Mouse (Mus musculus) lung, embryonic 14.5 days (tissue): ENCODE data around the gene Slk. TPM values are rescaled to one million over a fixed set of nuclear protein-coding genes. Genes with fewer than 3 reads are reported as not detected.

Source experiments
- ATAC-seq: fragments of 200-750 bp; cut with Nextera tagmentation; 2 replicates; pipeline ENCODE4 v1.8.0; 2017; ENCODE audit warnings: mild to moderate bottlenecking, moderate TSS enrichment, moderate library complexity; ENCODE audit not compliant: insufficient read depth
- DNase-seq: peaks from one replicate; pipeline ENCODE4 v3.0.0-alpha.2; 2015
- H3K27ac ChIP-seq: fragments of 300-500 bp; sonication (generic); 2 replicates; pipeline ENCODE4 v1.5.1; 2014; ENCODE audit warnings: low read depth, mild to moderate bottlenecking, moderate library complexity
- H3K27me3 ChIP-seq: fragments of 300-500 bp; sonication (generic); 2 replicates; pipeline ENCODE4 v1.6.1; 2014; ENCODE audit warnings: low read length, control low read depth; ENCODE audit not compliant: insufficient read depth
- H3K36me3 ChIP-seq: fragments of 300-500 bp; sonication (generic); 2 replicates; pipeline ENCODE4 v1.6.1; 2014; ENCODE audit warnings: control low read depth; ENCODE audit not compliant: insufficient read depth
- H3K4me1 ChIP-seq: fragments of 300-500 bp; sonication (generic); 2 replicates; pipeline ENCODE4 v1.6.1; 2014; ENCODE audit warnings: antibody characterized with exemption, control low read depth; ENCODE audit not compliant: insufficient read depth
- H3K4me2 ChIP-seq: fragments of 300-500 bp; sonication (generic); 2 replicates; pipeline ENCODE4 v1.6.1; 2014; ENCODE audit warnings: mild to moderate bottlenecking
- H3K4me3 ChIP-seq: fragments of 300-500 bp; sonication (generic); 2 replicates; pipeline ENCODE4 v1.5.1; 2014; ENCODE audit warnings: low read depth, low read length
- H3K9ac ChIP-seq: fragments of 300-500 bp; sonication (generic); 2 replicates; pipeline ENCODE4 v1.6.1; 2014
- H3K9me3 ChIP-seq: fragments of 300-500 bp; sonication (generic); 2 replicates; pipeline ENCODE4 v1.6.1; 2016; ENCODE audit warnings: low read depth, low read length, control low read depth
- CTCF ChIP-seq: IDR thresholded peaks from 2 replicates; pipeline ENCODE4 v1.5.1; 2016; ENCODE audit warnings: antibody characterized with exemption, low read depth
- WGBS: fragments of 180-500 bp; shearing (Covaris S2); extraction: QIAGEN DNeasy Blood & Tissue Kit; methylation state at CpG from one replicate; pipeline ENCODE4 v1.1.7; 2014; 5-methylcytosine and 5-hydroxymethylcytosine counted together
- polyA plus RNA-seq: library from polyadenylated mRNA; unstranded; fragments of >200 nt; fragmentation: Nextera tagmentation; extraction: Ambion mirVana; gene quantifications from 2 replicates; pipeline ENCODE4 v1.2.1, GENCODE M21; 2014

Gene Slk
- polyA plus RNA-seq, 1 experiment from 2014 or later, result 20.6 TPM

GRCm38 (mm10) chr19:47689592-47689991, 110.1 kb downstream of the Slk start:
- Histone ChIP-seq H3K4me1 (no peaks in the 10 kb centered on the region), H3K27me3 (no peaks in the 10 kb centered on the region), H3K4me3 (no peak overlapping the region), H3K27ac (no peak overlapping the region), H3K4me2 (no peak overlapping the region), H3K9me3 (no peaks in the 10 kb centered on the region), H3K36me3 (no peaks in the 10 kb centered on the region), H3K9ac (no peak overlapping the region)
- no peak for TF ChIP-seq CTCF
- no peak for DNase-seq
- 61% methylated on average over 7 of the region's 7 CpGs for WGBS
- ATAC-seq, result no peak

GRCm38 (mm10) chr19:47691994-47692393, 112.5 kb downstream of the Slk start, which contains the start of gene Col17a1:
Col17a1 (minus strand) TSS chr19:47692094.
- no peak for TF ChIP-seq CTCF
- Histone ChIP-seq H3K9me3 (no peaks in the 10 kb centered on the region), H3K27ac (no peak within 1 kb of the TSS), H3K36me3 (no peaks in the 10 kb centered on the region), H3K27me3 (no peaks in the 10 kb centered on the region), H3K4me1 (no peaks in the 10 kb centered on the region), H3K9ac (no peak within 1 kb of the TSS), H3K4me2 (no peak within 1 kb of the TSS), H3K4me3 (no peak within 1 kb of the TSS)
- no peak for ATAC-seq
- DNase-seq, result no peak
- WGBS, result 66% methylated on average over 6 of the region's 6 CpGs

Other genes with a start within 250 kb of the Slk start
- 10.2 and 12.0 TPM in 2 replicates for gene Sh3pxd2a, start 115.3 kb upstream of the Slk start, polyA plus RNA-seq
- 55.5 and 65.5 TPM in 2 replicates for gene Stn1, start 42.2 kb upstream of the Slk start, polyA plus RNA-seq
- gene Col17a1, start 112.4 kb downstream of the Slk start, polyA plus RNA-seq, result 1.8 TPM in 2 replicates
- 283 and 284 TPM in 2 replicates for gene Sfr1, start 152.0 kb downstream of the Slk start, polyA plus RNA-seq